Mouse (Mus musculus): Measurements from ENCODE around the gene Dytn. TPM values are rescaled to one million over a fixed set of nuclear protein-coding genes. Genes with fewer than 3 reads are reported as not detected.

The Dytn gene
- total RNA-seq, 4 experiments from 2014 or later = not detected

DNA sequence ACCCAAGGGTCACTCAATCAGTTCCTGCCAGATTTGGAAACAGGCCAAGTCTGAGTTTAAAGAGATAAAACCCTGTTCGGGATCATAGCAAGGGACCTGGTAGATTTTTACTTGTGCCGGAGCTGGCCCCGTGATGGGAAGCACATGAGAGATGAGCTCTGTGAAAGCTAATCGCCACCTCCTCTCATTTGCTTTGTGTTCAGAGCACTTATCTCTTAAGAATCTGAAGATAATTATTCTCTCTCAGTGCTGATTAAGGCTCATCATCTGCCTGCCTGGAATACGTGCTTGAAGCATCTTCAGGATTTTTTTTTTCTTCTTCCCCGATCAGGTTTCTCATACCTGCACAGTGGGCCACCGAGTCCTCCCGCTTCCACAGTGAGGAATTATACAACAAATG lies 107.6 kb downstream of the Dytn start:
- DNase-seq (ENCODE audit: low spot score) = no peak

DNA sequence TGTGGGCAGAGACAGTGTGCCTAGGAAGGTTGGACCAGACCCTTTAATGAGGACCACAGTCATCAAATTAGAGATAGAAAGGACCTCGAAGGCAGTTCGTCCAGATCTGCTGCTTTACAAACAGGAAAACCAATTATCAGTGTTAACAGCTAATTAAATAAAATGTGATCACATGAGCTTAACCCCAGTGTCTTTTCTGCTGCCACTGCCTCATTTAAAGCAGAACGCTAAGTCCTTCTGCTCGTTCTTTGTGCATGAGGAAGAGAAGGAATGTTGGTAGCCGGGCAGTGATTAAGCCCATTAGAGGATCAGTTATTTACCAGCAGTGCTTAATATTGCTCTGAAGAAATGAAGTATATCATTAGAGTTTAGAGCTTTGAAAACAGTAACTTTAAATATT lies 109.9 kb downstream of the Dytn start:
- no peak for DNase-seq (ENCODE audit: low spot score)

DNA sequence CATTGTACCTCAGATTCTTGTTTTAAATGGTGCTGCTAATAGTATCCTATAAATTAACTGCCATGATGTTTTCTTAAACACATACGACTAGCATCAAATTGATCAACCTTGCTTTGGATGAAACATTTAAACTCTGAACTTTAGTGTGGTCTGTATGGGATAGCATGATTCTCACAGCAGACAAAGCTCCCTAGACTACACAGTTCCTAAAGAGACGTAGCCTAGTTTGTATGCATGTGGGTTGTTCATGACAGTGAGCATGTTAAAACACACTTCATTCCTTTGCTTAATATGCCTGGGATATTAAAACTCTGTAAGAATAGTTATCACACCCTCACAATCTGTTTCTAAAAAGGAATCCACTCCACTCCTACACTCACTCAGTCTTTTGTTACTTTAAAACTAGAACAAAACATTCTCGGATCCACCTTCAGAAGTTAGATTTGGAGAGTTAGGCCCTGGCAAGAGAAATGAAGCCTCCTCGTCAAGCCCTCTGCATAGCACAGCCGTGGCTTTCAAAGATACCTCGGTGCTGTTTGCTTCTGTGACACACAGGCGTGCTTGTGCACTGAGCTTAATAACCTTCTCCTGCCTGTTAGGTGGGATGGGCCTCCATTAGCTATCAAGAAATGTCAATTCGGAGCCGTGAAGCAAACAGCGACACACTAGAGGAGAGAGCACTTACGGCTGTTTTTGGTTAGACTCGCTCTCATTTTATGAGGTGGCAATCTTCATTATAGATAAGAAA lies 112.7 kb downstream of the Dytn start:
- no peak for DNase-seq (ENCODE audit: low spot score)

DNA sequence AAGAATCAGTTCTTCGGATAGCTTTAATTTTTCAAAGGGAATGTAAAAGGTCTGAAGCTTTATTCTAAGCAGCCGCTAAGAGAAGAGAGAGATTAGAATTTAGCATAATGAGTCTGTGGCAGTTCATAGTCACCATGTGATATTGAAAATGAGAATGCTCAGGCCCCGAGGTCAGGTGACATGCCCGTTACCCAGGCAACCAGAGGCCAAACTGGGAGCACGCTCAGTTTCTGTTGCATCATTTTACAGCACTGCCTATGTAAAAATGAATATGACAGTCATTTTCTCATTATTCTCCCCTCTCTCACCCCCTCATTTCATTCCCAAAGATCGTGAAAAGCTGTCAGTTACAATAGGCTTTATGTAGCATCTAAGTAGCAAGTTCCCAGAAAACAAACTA lies 113.3 kb downstream of the Dytn start:
- DNase-seq (ENCODE audit: low spot score) = no peak

Other genes starting within 250 kb of the Dytn start
- 1 to 10 TPM; 1.9 to 2.8 (median 2.0) TPM for gene Adam23, start 241.0 kb downstream of the Dytn start, total RNA-seq (2022)
- not detected for gene Gm39653, start 71.0 kb downstream of the Dytn start, total RNA-seq (2022)
- gene Mdh1b, start 43.4 kb upstream of the Dytn start, total RNA-seq (2022) = not detected
- 10 to 100 TPM; 25.3 to 35.4 (median 32.6) TPM for gene Fastkd2, start 43.7 kb upstream of the Dytn start, total RNA-seq (2022)
- not detected for gene 4933402D24Rik, start 82.3 kb upstream of the Dytn start, total RNA-seq (2022)

All from heart, adult 8-10 months (tissue).